Mouse (Mus musculus): ENCODE results near the gene Gm48551. TPM values are rescaled to one million over a fixed set of nuclear protein-coding genes. Genes with fewer than 3 reads are reported as not detected.

The Gm48551 gene
- polyA plus RNA-seq (2014; fragmentation: Nextera tagmentation; extraction: Ambion mirVana) = 3.0 and 3.5 TPM in 2 replicates

- peak within 1 kb of the TSS; percentile 79 for H3K9ac ChIP-seq (ENCODE audit: low read length)
- peak within 1 kb of the TSS; percentile 64 for H3K27ac ChIP-seq (ENCODE audit: low read depth, low read length)
- H3K4me2 ChIP-seq (ENCODE audit: low read depth, low read length, severe bottlenecking) = peak within 1 kb of the TSS; percentile 94
- ATAC-seq (replicated peaks; ENCODE audit: low FRiP score) = peak; percentile 95
- H3K4me3 ChIP-seq (ENCODE audit: low read depth, low read length) = peak within 1 kb of the TSS; percentile 90
- WGBS = 5% methylated on average over 50 of the region's 54 CpGs
- peaks cover 2% of the 10 kb centered on the region; the same call in 1 of the 2 replicates for H3K36me3 ChIP-seq (ENCODE audit: control insufficient read depth, insufficient read depth, low read length)
- H3K4me1 ChIP-seq (replicated peaks; ENCODE audit: control insufficient read depth, insufficient read depth, low read length) = peaks cover 7% of the 10 kb centered on the region
- peak; percentile 97 for DNase-seq (ENCODE audit: low spot score)
- no peaks in the 10 kb centered on the region for H3K27me3 ChIP-seq (ENCODE audit: control insufficient read depth, insufficient read depth, low read length)
- H3K9me3 ChIP-seq (ENCODE audit: control insufficient read depth, low read length) = no peaks in the 10 kb centered on the region
These were observed at the start of gene Gm48551, which contains the start of gene Dohh for GRCm38 (mm10) chr10:81383802-81384604. Gene Gm48551 (plus strand): TSS chr10:81384466. Gene Dohh (plus strand): TSS chr10:81384428.

GRCm38 (mm10) chr10:81335393-81336340 lies 48.6 kb upstream of the Gm48551 start:
- no peak overlapping the region for H3K27ac ChIP-seq (ENCODE audit: low read depth, low read length)
- H3K9ac ChIP-seq (ENCODE audit: low read length) = no peak overlapping the region; the same call in 1 of the 2 replicates
- peaks cover 10% of the 10 kb centered on the region for H3K27me3 ChIP-seq (ENCODE audit: control insufficient read depth, insufficient read depth, low read length)
- H3K4me3 ChIP-seq (ENCODE audit: low read depth, low read length) = no peak overlapping the region
- 44% methylated on average over 17 of the region's 19 CpGs for WGBS
- ATAC-seq (replicated peaks; ENCODE audit: low FRiP score) = no peak
- H3K4me1 ChIP-seq (replicated peaks; ENCODE audit: control insufficient read depth, insufficient read depth, low read length) = no peaks in the 10 kb centered on the region
- no peaks in the 10 kb centered on the region for H3K9me3 ChIP-seq (ENCODE audit: control insufficient read depth, low read length)
- DNase-seq (ENCODE audit: low spot score) = no peak
- no peaks in the 10 kb centered on the region for H3K36me3 ChIP-seq (ENCODE audit: control insufficient read depth, insufficient read depth, low read length)
- H3K4me2 ChIP-seq (ENCODE audit: low read depth, low read length, severe bottlenecking) = no peak overlapping the region

GRCm38 (mm10) chr10:81336558-81336957 lies 47.7 kb upstream of the Gm48551 start:
- H3K4me3 ChIP-seq (ENCODE audit: low read depth, low read length) = no peak overlapping the region
- no peak overlapping the region for H3K27ac ChIP-seq (ENCODE audit: low read depth, low read length)
- no peak overlapping the region for H3K9ac ChIP-seq (ENCODE audit: low read length)
- H3K27me3 ChIP-seq (ENCODE audit: control insufficient read depth, insufficient read depth, low read length) = peaks cover 14% of the 10 kb centered on the region
- H3K9me3 ChIP-seq (ENCODE audit: control insufficient read depth, low read length) = no peaks in the 10 kb centered on the region
- no peak for DNase-seq (ENCODE audit: low spot score)
- no peaks in the 10 kb centered on the region for H3K4me1 ChIP-seq (replicated peaks; ENCODE audit: control insufficient read depth, insufficient read depth, low read length)
- 90% methylated on average over 4 of the region's 4 CpGs for WGBS
- H3K36me3 ChIP-seq (ENCODE audit: control insufficient read depth, insufficient read depth, low read length) = no peaks in the 10 kb centered on the region
- no peak overlapping the region for H3K4me2 ChIP-seq (ENCODE audit: low read depth, low read length, severe bottlenecking)
- ATAC-seq (replicated peaks; ENCODE audit: low FRiP score) = no peak

GRCm38 (mm10) chr10:81340551-81341332 lies 43.5 kb upstream of the Gm48551 start:
- Histone ChIP-seq H3K9me3 (ENCODE audit: control insufficient read depth, low read length) (no peaks in the 10 kb centered on the region), H3K9ac (ENCODE audit: low read length) (no peak overlapping the region), H3K27ac (ENCODE audit: low read depth, low read length) (no peak overlapping the region), H3K4me1 (replicated peaks; ENCODE audit: control insufficient read depth, insufficient read depth, low read length) (no peaks in the 10 kb centered on the region; the same call in 1 of the 2 replicates), H3K27me3 (ENCODE audit: control insufficient read depth, insufficient read depth, low read length) (peaks cover 36% of the 10 kb centered on the region), H3K4me2 (ENCODE audit: low read depth, low read length, severe bottlenecking) (no peak overlapping the region), H3K4me3 (ENCODE audit: low read depth, low read length) (no peak overlapping the region), H3K36me3 (ENCODE audit: control insufficient read depth, insufficient read depth, low read length) (no peaks in the 10 kb centered on the region; the same call in 1 of the 2 replicates)
- DNase-seq (ENCODE audit: low spot score) (no peak), ATAC-seq (replicated peaks; ENCODE audit: low FRiP score) (no peak)
- 42% methylated on average over 17 of the region's 17 CpGs for WGBS

GRCm38 (mm10) chr10:81341333-81341949 lies 42.8 kb upstream of the Gm48551 start:
- ATAC-seq (replicated peaks; ENCODE audit: low FRiP score) (no peak), DNase-seq (ENCODE audit: low spot score) (peak; percentile 86)
- no peaks in the 10 kb centered on the region; the same call in 1 of the 2 replicates for H3K36me3 ChIP-seq (ENCODE audit: control insufficient read depth, insufficient read depth, low read length)
- H3K9ac ChIP-seq (ENCODE audit: low read length) = no peak overlapping the region
- peaks cover 36% of the 10 kb centered on the region for H3K27me3 ChIP-seq (ENCODE audit: control insufficient read depth, insufficient read depth, low read length)
- H3K4me1 ChIP-seq (replicated peaks; ENCODE audit: control insufficient read depth, insufficient read depth, low read length) = peaks cover 4% of the 10 kb centered on the region
- 35% methylated on average over 16 of the region's 16 CpGs for WGBS
- H3K27ac ChIP-seq (ENCODE audit: low read depth, low read length) = no peak overlapping the region
- H3K9me3 ChIP-seq (ENCODE audit: control insufficient read depth, low read length) = no peaks in the 10 kb centered on the region
- no peak overlapping the region for H3K4me3 ChIP-seq (ENCODE audit: low read depth, low read length)
- H3K4me2 ChIP-seq (ENCODE audit: low read depth, low read length, severe bottlenecking) = no peak overlapping the region

GRCm38 (mm10) chr10:81342686-81343505 lies 41.4 kb upstream of the Gm48551 start, which contains the start of gene Gipc3:
Gene Gipc3 (minus strand): TSS chr10:81343266.
- Histone ChIP-seq H3K9ac (ENCODE audit: low read length) (peak within 1 kb of the TSS; percentile 41), H3K27me3 (ENCODE audit: control insufficient read depth, insufficient read depth, low read length) (peaks cover 37% of the 10 kb centered on the region), H3K36me3 (ENCODE audit: control insufficient read depth, insufficient read depth, low read length) (no peaks in the 10 kb centered on the region; the same call in 1 of the 2 replicates), H3K9me3 (ENCODE audit: control insufficient read depth, low read length) (no peaks in the 10 kb centered on the region), H3K27ac (ENCODE audit: low read depth, low read length) (no peak within 1 kb of the TSS), H3K4me3 (ENCODE audit: low read depth, low read length) (peak within 1 kb of the TSS; percentile 32), H3K4me2 (ENCODE audit: low read depth, low read length, severe bottlenecking) (peak within 1 kb of the TSS; percentile 59), H3K4me1 (replicated peaks; ENCODE audit: control insufficient read depth, insufficient read depth, low read length) (peaks cover 15% of the 10 kb centered on the region)
- ATAC-seq (replicated peaks; ENCODE audit: low FRiP score) = no peak
- 7% methylated on average over 40 of the region's 67 CpGs for WGBS
- no peak for DNase-seq (ENCODE audit: low spot score)

- H3K4me2 ChIP-seq (ENCODE audit: low read depth, low read length, severe bottlenecking) = no peak overlapping the region
- 50% methylated on average over 8 of the region's 8 CpGs for WGBS
- DNase-seq (ENCODE audit: low spot score) = no peak
- H3K4me3 ChIP-seq (ENCODE audit: low read depth, low read length) = no peak overlapping the region
- H3K4me1 ChIP-seq (replicated peaks; ENCODE audit: control insufficient read depth, insufficient read depth, low read length) = peaks cover 21% of the 10 kb centered on the region
- H3K9ac ChIP-seq (ENCODE audit: low read length) = no peak overlapping the region
- H3K36me3 ChIP-seq (ENCODE audit: control insufficient read depth, insufficient read depth, low read length) = no peaks in the 10 kb centered on the region; the same call in 1 of the 2 replicates
- no peak for ATAC-seq (replicated peaks; ENCODE audit: low FRiP score)
- no peaks in the 10 kb centered on the region for H3K9me3 ChIP-seq (ENCODE audit: control insufficient read depth, low read length)
- no peak overlapping the region for H3K27ac ChIP-seq (ENCODE audit: low read depth, low read length)
- peaks cover 37% of the 10 kb centered on the region for H3K27me3 ChIP-seq (ENCODE audit: control insufficient read depth, insufficient read depth, low read length)
These were observed 39.7 kb upstream of the Gm48551 start for GRCm38 (mm10) chr10:81344421-81345161.
